Mouse (Mus musculus) embryo, embryonic 9.5 days (tissue): ENCODE data around the gene Acsf3.

Experiments used
- DNase-seq: peaks from one replicate; pipeline ENCODE4 v3.0.0-alpha.2; 2017; ENCODE audit errors: extremely low spot score

Acsf3 gene

GRCm38 (mm10) chr8:122850641-122851240 is 75.5 kb downstream of the Acsf3 start:
- DNase-seq: no peak

GRCm38 (mm10) chr8:122851692-122852545 is 76.6 kb downstream of the Acsf3 start:
- DNase-seq: no peak

- no peak for DNase-seq
These were observed 77.2 kb downstream of the Acsf3 start for GRCm38 (mm10) chr8:122852546-122852905.

- peak; percentile 58 for DNase-seq
These were observed 78.1 kb downstream of the Acsf3 start for GRCm38 (mm10) chr8:122853340-122853771.

- no peak for DNase-seq
These were observed 79.1 kb downstream of the Acsf3 start for GRCm38 (mm10) chr8:122854388-122854787.

GRCm38 (mm10) chr8:122855123-122855522 is 79.8 kb downstream of the Acsf3 start:
- no peak for DNase-seq

- no peak for DNase-seq
These were observed 81.0 kb downstream of the Acsf3 start for GRCm38 (mm10) chr8:122856288-122856687.

- DNase-seq: no peak
These were observed 84.6 kb downstream of the Acsf3 start for GRCm38 (mm10) chr8:122859843-122860242.

- no peak for DNase-seq
These were observed 89.4 kb downstream of the Acsf3 start for GRCm38 (mm10) chr8:122864719-122865129.

- DNase-seq: no peak
These were observed 90.2 kb downstream of the Acsf3 start for GRCm38 (mm10) chr8:122865441-122865840.

- DNase-seq: no peak
These were observed 90.9 kb downstream of the Acsf3 start for GRCm38 (mm10) chr8:122866231-122866630.
